Mouse (Mus musculus) G1E (cell line): ENCODE data around the gene Cox6b1. TPM values are rescaled to one million over a fixed set of nuclear protein-coding genes. Genes with fewer than 3 reads are reported as not detected.
A peak's percentile ranks its signal among the peaks of the same experiment; 100 is the strongest.

Source experiments
- ATAC-seq: 2 replicates; pipeline ENCODE4 v1.8.0; 2016; ENCODE audit warnings: mild to moderate bottlenecking; ENCODE audit not compliant: insufficient number of reproducible peaks, poor library complexity, low FRiP score, severe bottlenecking; ENCODE audit errors: extremely low read depth
- DNase-seq: peaks from one replicate; pipeline ENCODE4 v3.0.0; 2012; ENCODE audit warnings: low spot score
- H3K27me3 ChIP-seq: 2 replicates; pipeline ENCODE4 v1.6.1; 2012; ENCODE audit warnings: mild to moderate bottlenecking, low read length, inconsistent platforms; ENCODE audit not compliant: insufficient read depth
- H3K36me3 ChIP-seq: replicated peaks from 2 replicates; pipeline ENCODE3; 2012; ENCODE audit warnings: mild to moderate bottlenecking, inconsistent platforms
- H3K4me1 ChIP-seq: 2 replicates; pipeline ENCODE4 v1.6.1; 2012; ENCODE audit warnings: low read depth, low read length, inconsistent platforms, mixed read lengths; ENCODE audit not compliant: insufficient read depth
- H3K4me3 ChIP-seq: 2 replicates; pipeline ENCODE4 v1.5.1; 2012; ENCODE audit warnings: low read depth, mild to moderate bottlenecking, inconsistent platforms, low read length, moderate library complexity, mixed read lengths
- H3K9me3 ChIP-seq: replicated peaks from 2 replicates; pipeline ENCODE4 v1.6.1; 2012; ENCODE audit warnings: inconsistent platforms
- CTCF ChIP-seq: IDR thresholded peaks from 2 replicates; pipeline ENCODE4 v1.5.1; 2012; ENCODE audit warnings: low read depth, low read length, inconsistent platforms, mixed read lengths
- GATA1 ChIP-seq: IDR thresholded peaks from 2 replicates; pipeline ENCODE4 v1.6.1; 2012; ENCODE audit warnings: borderline replicate concordance, low read length, inconsistent platforms, mixed read lengths
- GATA2 ChIP-seq: IDR thresholded peaks from 2 replicates; pipeline ENCODE4 v1.6.1; 2012; ENCODE audit warnings: low read depth, low read length, inconsistent platforms, borderline replicate concordance
- POLR2AphosphoS5 ChIP-seq: IDR thresholded peaks from 2 replicates; pipeline ENCODE4 v1.6.1; 2012; ENCODE audit warnings: low read depth, low read length, inconsistent platforms; ENCODE audit not compliant: insufficient replicate concordance
- TAL1 ChIP-seq: conservative IDR thresholded peaks from 2 replicates; pipeline ENCODE4 v1.6.1; 2012; ENCODE audit warnings: low read depth, low read length, inconsistent platforms, mixed read lengths
- polyA plus RNA-seq: library from polyadenylated mRNA; stranded (reverse); fragments of >175 nt; gene quantifications from 2 replicates; pipeline ENCODE4 v1.2.3, GENCODE M21; 2012
- total RNA-seq, 2 experiments: library from RNA; stranded (forward) in 1 of 2; stranded (reverse) in 1 of 2; fragments of 200-1000 nt in 1 of 2; fragments of >200 nt in 1 of 2; fragmentation: Nextera tagmentation in 1 of 2; gene quantifications; 2 replicates each; pipeline ENCODE4 v1.2.3; 2014 to 2017

Cox6b1 gene
- total and polyA plus RNA-seq, 3 experiments = 147 to 820 (median 256) TPM

DNA sequence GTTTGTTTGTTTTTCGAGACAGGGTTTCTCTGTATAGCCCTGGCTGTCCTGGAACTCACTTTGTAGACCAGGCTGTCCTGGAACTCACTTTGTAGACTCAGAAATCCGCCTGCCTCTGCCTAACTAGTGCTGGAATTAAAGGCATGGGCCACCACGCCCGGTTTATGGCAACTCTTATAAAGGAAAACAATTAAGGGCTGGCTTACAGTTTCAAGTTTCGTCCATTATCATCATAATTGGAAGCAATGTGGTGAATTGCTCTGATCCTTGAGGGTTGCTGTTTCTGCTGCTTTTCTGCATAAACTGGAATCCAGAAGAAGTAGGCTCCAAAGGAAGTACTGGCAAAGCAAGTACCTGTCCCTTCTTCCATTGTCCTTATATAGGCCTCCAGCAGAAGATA lies 696 bp upstream of the Cox6b1 start:
- TF ChIP-seq CTCF (no peak), POLR2AphosphoS5 (no peak), TAL1 (no peak), GATA1 (no peak), GATA2 (no peak)
- H3K36me3 ChIP-seq = peaks cover 29% of the 10 kb centered on the region
- H3K27me3 ChIP-seq = peaks cover 15% of the 10 kb centered on the region; the same call in 1 of the 2 replicates
- H3K4me1 ChIP-seq = peaks cover 20% of the 10 kb centered on the region
- DNase-seq = no peak
- no peak for ATAC-seq
- no peaks in the 10 kb centered on the region for H3K9me3 ChIP-seq
- H3K4me3 ChIP-seq = no peak overlapping the region

DNA sequence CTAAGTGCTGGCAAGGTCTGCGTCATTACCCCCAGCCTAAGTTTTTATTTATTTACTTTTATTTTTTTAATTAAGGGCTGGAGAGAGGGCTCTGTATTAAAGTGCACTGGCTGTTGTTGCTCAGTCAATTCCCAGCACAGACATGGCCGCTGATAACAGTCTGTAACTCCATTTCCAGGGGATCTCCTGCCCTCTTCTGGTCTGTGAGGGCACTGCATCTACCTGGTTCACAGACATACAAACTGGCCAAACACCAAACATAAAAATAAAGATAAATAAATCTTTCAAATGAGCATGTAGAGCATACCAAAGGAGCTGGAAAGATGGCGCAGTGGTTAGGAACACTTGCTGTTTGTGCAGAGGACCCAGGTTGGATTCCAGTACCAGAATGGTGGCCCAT lies 6.7 kb downstream of the Cox6b1 start:
- DNase-seq (no peak), ATAC-seq (0 out of 2 replicates have a peak, but pooled peaks have one; percentile 15)
- H3K4me3 ChIP-seq = no peak overlapping the region
- TF ChIP-seq CTCF = peak; percentile 43
- TF ChIP-seq GATA2 = no peak
- peaks cover 86% of the 10 kb centered on the region for H3K36me3 ChIP-seq
- H3K4me1 ChIP-seq = peaks cover 30% of the 10 kb centered on the region
- no peaks in the 10 kb centered on the region for H3K27me3 ChIP-seq
- no peaks in the 10 kb centered on the region for H3K9me3 ChIP-seq

DNA sequence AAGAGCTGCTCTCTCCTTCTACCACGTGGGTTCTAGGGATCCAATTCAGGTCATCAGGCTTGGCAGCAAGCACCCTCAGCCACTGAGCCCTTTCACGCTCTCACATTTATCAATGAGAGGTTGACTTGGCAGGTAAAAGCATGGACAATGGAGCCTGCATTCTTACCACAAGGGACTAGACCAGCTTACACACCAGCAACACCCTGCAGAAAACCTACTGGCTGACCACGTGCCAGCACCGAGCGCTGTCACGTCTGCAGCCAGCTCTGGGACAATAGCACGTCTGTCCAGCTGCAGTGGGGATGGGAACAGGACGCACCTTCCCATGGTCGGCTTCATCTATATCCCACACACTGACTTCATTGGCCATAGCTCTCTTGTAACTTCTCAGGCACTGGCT lies 7.3 kb downstream of the Cox6b1 start:
- ATAC-seq = no peak
- Histone ChIP-seq H3K36me3 (peaks cover 83% of the 10 kb centered on the region), H3K4me1 (peaks cover 29% of the 10 kb centered on the region), H3K27me3 (no peaks in the 10 kb centered on the region), H3K9me3 (no peaks in the 10 kb centered on the region), H3K4me3 (no peak overlapping the region)
- DNase-seq = no peak
- TF ChIP-seq CTCF = no peak
- no peak for TF ChIP-seq GATA2

DNA sequence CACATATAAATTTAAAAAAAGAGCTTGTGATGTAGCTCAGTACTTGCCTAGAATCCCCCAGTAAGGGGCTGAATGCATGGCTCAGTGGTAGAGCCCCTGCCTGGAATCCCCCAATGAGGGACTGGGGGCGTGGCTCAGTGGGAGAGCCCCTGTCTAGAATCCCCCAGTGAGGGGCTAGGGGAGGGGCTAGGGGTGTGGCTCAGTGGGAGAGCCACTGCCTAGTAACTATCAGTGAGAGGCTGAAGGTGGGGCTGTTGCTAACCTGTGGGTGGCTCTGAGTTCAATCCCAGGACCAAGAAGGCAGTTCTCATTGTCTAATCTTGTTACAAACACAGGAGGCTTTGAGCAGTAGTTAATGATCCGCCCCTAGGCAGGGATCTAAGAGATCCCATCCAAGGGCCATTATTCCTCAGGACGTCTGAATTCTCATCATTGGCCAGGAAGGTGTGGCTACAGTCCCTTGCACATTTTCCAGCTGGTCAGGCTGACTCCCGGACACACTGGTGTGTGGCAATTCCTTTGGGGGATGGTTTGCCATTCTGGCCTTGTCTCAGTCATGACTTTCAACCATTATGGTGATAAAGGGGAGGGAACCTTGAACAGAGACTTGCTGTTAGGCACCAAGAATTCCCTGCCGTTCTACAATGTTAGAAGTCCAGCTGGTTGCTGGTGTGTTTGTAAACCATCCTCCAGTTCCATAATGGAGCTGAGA lies 10.7 kb downstream of the Cox6b1 start:
- Histone ChIP-seq H3K27me3 (no peaks in the 10 kb centered on the region), H3K9me3 (no peaks in the 10 kb centered on the region), H3K4me1 (peaks cover 18% of the 10 kb centered on the region), H3K36me3 (peaks cover 68% of the 10 kb centered on the region), H3K4me3 (no peak overlapping the region)
- no peak for DNase-seq
- no peak for ATAC-seq
- TF ChIP-seq POLR2AphosphoS5 (no peak), GATA2 (no peak), TAL1 (no peak), GATA1 (no peak), CTCF (no peak)

DNA sequence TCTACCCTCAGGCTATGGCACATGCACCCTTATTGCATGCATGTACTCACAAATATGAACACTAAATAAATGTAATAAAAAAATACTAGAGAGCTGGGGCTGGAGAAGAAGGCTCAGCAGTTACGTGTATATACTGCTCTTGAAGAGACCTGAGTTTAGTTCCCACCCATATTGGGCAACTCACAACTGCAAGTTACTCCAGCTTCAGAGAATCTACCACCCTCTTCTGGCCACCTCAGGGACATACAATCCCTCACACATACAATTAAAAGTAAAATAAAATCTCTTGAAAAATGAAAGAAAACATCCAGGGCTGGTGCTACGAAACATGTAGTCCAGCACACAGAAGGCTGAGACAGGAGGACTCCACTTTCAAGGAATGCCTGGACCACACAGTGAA lies 11.5 kb downstream of the Cox6b1 start:
- Histone ChIP-seq H3K27me3 (no peaks in the 10 kb centered on the region), H3K4me3 (no peak overlapping the region), H3K9me3 (no peaks in the 10 kb centered on the region), H3K4me1 (peaks cover 18% of the 10 kb centered on the region), H3K36me3 (peaks cover 71% of the 10 kb centered on the region)
- no peak for DNase-seq
- TF ChIP-seq POLR2AphosphoS5 (no peak), TAL1 (no peak), GATA1 (no peak), GATA2 (no peak), CTCF (no peak)
- no peak for ATAC-seq

DNA sequence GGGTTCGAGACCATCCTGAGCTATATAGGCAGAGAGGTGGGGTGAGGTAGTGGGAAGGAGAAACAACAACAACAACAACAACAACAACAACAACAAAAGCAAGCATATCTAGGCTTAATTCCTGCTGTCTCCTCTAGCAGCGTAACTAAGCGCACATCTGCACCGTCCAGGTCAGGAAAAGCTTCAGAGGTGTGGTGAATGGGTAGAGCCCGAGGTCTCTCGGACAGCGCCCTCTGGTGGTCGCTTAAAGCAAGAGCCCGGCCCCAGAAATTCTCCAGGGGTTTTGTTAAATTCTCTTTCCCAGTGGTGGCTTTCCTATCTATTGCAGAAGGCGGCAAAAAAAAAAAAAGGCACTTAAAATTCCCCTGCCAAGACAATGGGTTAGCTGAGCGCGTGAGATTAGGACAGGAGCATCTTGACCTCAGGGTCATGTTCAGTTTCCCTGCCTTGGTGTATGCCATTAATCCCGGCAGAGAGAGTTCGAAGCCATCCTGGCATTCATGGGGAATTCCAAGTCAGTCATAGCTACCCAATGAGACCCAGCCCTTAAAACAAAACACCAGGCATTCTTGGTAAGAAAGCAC lies 12.3 kb downstream of the Cox6b1 start:
- peak; percentile 40; the same call in 1 of the 2 replicates for ATAC-seq
- Histone ChIP-seq H3K9me3 (no peaks in the 10 kb centered on the region), H3K4me3 (no peak overlapping the region), H3K4me1 (peaks cover 12% of the 10 kb centered on the region), H3K36me3 (peaks cover 65% of the 10 kb centered on the region), H3K27me3 (no peaks in the 10 kb centered on the region)
- TF ChIP-seq POLR2AphosphoS5 (no peak), CTCF (peak; percentile 51)
- peak; percentile 42 for DNase-seq
